Mouse (Mus musculus) neutrophil, adult 5-6 weeks (primary cell): ENCODE measurements at regions not wholly inside any gene's neighbourhood (a gene's known extent, or its start where the extent isn't known, plus 50 kb on each side); places are given as distances from the start of the nearest gene placed in this dataset.
"Not testable (repeated sequence)": the region's sequence is repeated elsewhere in the genome, so short reads cannot be mapped to it uniquely, and the experiment has no call there.

Source experiments
- ATAC-seq: fragments of 151-379, 151-347 bp; 2 replicates; pipeline ENCODE4 v1.8.0; 2017; ENCODE audit warnings: mild to moderate bottlenecking, moderate TSS enrichment; ENCODE audit not compliant: insufficient number of reproducible peaks, poor library complexity, low FRiP score, severe bottlenecking; ENCODE audit errors: extremely low read depth

DNA sequence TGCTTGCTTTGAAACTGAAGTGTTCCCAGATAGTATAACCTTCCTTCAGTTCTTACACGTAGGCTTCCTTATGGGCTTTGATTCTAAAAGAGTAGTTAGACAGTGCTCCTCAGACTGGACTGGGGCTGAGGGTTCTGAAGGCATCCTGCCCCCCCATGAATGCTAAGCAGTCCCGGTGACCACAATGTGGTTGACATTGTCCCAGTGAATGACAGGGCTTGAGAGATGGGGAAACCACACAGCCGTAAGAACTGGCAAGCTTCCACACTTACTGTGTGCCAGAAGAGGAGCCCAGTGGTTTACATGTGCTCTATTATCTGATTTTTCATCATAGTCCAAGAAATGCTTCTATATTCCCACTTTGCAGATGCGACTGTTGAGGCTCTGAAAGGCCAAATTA lies 101.8 kb downstream of the Gm5426 start:
- ATAC-seq, result peak; percentile 20; the same call in 1 of the 2 replicates

DNA sequence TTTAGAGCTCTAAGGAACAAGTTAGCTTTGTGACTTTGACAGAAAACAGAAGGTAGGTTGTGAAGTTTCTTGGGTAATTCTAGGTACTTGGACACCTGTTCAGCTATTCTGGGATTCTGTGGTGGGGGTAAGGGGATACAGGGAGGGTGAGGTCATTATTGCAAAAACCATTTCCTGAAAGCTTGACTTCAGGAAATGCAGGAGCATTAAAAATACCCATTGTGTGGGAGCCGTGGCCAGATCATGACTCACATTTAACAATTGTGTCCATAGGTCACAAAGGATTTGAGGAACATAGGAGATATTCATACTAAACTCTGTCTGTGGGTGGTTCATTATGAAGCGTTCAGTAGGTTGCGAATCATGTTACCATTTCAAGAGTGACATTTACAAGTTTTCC lies 102.4 kb downstream of the Gm5426 start:
- ATAC-seq, result no peak

DNA sequence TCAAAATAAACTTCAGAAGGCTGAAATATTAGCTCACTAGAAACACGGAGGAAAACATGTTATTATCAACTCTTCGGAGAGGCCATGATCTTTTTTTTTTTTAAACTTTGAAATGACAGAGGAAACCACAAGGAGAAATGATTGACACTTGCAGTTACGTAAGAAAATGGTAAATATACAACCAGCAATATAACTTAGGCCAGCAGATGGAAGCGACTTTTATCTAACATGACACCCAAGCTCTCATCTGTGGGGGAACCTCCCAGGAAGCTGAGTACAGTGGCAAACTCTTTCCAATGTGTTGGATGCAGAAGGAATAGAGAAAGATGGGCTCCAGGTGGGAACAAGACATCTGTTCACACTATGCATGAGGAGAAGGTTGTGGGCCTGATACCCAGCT lies 104.2 kb downstream of the Gm5426 start:
- peak; percentile 77 for ATAC-seq

DNA sequence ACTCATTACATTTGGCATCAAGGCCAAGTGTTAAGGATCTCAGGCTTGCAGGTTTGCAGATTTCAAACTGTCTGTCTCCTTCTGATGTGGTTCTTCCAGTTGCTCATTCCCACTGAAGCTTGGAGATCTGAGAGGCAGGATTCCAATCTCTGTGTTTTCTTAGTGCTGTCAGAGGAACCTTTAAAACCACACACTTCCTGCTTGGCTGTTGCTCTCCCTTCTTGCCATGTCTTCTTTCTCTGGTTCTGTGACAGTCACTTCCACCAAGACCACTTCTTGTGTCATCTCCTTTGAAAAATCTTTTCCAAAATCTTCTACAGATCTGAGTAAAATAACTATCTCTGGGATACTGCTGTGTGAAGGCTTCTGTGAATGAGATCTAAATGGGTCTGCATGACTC lies 117.3 kb downstream of the Gm5426 start:
- ATAC-seq, result no peak

DNA sequence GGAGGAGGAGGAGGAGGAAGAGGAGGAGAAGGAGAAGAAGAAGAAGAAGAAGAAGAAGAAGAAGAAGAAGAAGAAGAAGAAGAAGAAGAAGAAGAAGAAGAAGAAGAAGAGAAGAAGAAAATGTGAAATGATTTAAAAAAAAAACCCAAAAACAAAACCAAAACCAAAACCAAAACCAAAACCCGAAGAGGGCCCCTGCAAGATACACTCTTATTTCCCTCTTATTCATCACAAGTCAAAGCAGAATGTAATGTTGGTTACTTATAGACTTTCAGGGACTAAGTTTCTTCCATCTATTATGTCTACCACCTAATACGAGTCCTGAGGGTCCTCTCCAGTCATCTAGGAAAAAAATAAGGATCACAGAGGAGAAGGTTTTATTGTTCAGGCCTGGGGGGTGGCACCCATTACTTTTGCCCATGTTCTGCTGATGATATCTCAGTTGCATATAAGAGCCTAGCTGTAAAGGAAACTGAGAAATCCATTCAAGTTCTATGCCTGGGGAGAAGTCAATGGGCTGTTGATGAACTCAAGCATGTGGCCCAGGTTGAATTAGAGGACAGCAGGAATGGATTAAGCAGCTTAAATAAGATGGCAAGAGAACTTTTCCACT lies 118.0 kb downstream of the Gm5426 start:
- ATAC-seq, result no peak

DNA sequence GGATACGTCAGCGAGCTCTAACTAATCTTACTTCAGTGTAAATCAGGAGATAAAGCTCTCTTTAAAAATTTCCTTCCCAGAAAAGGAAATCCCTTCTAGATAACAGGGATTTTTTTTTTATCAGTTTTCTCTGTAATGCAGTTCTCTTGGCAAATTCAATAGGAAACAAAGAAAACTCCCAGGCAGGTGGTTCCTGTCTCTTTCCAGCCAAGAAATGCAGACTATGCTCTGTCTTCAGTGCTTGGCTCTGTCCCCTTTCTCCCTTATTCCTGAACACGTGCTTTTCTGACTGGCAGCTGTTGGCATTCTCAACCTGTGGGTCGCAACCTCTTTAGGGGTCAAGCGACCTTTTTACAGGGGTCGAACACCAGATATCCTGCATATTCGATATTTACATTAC lies 121.5 kb downstream of the Gm5426 start:
- ATAC-seq, result no peak

DNA sequence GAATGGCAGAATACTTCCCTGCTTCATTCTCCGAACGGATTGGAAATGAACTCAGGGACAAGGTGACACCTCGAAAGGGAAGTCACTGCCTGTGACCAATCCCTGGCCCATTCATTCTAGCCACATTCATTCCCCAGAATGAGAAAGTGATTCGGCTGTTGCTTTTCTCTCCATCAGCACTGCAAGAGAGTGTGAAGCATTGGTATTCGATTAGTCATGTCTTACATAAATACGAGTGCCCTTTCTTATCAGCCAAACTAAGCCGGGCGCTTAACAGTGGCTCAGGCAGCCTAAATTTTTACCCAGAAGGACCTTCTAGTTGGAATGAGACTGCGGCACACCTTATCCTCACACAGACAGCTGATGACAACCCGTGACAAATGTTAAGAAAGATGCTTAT lies 122.8 kb downstream of the Gm5426 start:
- ATAC-seq, result no peak

DNA sequence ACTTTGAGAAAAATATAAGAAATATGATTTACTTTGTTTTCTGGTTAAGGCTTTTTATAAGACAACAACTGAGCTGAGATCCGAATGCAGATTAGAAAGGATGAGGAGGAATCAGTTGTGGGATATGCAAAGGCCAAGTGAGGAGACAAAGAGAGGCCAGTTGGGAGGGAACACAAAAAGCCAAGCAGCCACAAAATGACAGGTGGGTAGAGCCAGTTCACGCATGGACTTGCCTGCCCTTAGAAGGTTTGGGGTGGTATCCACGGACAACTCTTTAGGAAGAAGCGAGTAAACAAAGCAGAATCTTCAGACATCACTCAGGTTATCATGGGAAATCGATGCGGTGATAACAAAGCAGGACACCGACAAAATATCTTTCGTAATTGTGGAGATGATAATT lies 123.2 kb downstream of the Gm5426 start:
- no peak for ATAC-seq

DNA sequence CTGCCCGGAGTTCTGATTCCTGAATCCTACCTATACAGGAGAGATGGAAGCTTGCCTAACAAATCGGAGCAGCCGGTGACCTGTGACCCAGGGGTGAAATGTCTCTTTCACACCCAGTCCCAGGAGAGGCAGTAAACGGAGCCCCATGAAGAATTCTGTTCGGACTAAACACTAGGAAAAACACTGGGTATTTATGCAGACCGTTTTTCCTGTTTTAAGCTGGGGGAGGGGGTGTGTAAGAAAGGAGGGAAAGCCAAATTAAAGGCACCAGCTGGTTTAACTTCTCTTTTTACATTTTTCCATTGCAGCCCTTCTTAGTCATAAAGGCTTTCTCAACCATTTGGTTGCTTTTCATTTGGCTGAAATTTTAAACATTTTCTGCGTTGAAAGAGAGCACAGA lies 127.1 kb downstream of the Gm5426 start:
- ATAC-seq, result no peak

DNA sequence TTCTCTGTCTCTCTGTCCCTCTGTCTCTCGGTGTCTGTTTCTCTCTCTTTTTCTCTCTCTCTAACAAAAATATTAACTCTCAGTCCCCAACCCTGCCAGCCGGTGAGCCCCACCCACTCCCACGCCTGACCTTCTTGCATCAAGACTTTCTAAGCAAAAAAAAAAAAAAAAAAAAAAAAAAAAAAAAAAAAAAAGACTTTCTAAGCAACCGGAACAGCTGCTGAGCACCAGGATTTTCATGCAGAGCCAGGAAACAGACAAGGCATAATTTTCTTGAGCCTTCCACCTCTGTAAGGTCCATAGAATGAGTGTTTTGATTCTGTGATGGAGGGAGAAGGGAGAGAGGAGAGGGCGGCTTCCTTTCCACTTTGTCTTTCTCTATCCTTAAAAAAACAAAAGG lies 128.0 kb downstream of the Gm5426 start:
- no peak; the same call in 1 of the 2 replicates for ATAC-seq

DNA sequence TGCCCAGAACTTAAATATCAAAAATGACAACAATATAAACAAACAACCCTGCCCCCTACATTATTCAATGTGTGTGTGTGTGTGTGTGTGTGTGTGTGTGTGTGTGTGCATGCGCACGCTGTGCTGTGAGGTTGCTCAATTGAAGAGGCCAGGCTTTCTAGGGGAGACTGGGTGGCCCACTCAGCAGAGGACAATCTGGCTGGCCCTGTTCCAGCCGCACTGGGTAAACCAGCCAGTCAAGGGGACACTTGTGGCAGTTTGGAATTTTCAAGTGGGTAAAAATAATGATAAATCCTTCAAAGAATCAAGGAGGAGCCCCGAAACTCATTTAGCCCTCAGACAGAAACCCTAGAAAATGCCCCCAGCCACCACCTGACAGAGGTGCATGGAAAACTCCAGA lies 128.5 kb downstream of the Gm5426 start:
- ATAC-seq, result no peak

DNA sequence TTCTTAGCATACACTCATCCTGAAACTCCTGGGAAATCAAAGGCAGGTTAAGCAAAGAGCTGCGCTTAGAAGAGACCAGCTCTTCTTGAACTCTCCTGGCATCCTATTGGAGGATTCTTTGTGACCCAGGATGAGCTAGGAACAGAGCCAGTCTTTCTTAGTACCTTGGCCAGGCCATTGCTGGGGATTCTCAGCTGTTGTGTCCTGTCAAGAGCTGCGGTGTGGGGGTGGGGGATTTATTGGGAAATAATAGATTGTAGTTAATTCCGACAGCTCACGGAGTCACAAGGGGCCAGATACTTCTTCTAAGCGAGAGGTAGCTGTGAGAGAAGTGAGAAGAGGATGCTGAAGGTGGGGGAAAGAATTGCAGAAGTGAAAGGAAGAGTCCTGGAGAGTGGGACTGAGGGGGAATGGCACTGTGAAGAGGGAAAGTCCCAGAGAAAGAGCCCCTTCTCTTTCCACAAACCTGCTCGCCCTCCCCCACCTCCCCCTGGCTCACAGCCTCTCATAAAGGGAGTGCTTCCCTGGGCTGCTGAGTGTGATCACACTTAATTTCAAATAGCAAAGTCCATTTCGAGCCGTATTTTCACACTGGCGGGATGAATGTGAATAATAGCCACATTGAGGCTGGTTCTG lies 129.8 kb downstream of the Gm5426 start:
- no peak for ATAC-seq

DNA sequence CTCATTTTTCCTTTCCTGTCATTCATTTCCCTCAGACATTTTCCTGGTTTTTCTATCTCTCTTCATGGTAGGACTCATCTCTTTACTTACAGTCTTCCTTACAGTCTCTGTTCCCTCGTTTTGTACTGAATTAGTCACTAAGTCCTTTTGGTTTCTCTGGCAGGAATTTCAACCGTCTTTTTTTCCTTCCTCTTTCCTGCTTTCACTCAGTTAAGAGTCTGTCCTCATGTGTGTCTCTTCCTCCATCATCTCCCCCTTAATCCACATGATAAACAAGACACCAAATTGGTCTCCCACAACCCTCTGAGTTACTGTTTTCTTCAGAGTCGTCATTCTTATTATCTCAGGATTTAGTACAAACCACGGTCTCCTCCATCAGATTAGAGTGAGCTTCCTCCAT lies 131.2 kb downstream of the Gm5426 start:
- no peak for ATAC-seq

DNA sequence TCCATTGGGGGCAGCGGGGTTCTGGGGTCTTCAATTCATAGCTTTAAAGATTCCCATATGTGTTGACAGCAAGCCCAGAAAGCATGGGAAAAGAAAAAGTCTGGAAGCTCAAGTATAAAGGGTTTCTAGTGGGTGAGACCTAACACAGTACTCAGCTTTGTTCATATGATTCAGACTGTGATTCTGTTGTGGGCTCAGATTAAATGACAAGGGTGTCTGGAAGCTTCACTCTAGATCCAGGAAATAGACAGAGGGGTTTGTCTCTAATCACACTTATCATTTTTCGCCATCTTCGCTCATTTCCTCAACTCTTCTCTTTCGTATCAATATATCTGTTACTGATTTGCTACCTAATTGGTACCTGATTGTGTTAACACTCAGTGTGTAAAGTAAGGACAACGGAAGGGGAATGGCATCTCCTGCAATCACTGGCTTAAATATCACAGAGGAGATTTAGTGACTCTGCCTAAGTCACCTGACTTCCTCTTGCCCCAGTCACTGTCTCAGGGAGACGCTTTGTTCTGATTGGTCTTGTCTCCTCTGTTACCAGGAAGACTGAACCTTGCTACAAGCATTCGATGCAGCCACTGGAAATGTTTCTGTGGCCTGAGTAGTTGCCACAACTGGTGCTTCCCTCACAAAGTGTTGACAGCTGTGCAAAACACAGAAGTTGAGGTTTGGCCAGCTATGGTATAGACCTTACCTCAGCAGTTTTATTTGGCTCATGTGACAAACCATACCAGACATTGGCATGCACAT lies 137.4 kb downstream of the Gm5426 start:
- ATAC-seq, result peak; percentile 100

DNA sequence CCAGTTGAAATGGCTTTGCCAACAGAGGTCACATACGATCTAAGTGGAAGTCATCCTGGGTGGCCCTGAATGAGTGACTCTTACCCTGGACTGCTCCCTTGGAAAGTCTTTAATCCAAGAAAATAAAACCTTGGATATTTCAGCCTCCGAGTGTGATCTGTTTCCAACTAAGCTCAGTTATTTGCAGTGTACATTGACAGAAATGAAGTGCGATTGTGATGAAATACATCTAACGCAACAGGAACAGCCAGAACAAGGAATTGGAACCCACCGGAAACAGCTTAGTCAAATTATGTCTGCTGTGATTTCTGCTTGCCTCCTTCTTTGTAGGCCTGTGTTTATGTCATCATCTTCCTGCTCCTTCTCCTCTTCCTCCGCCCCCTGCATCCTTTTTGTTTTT lies 143.7 kb downstream of the Gm5426 start:
- ATAC-seq, result no peak

DNA sequence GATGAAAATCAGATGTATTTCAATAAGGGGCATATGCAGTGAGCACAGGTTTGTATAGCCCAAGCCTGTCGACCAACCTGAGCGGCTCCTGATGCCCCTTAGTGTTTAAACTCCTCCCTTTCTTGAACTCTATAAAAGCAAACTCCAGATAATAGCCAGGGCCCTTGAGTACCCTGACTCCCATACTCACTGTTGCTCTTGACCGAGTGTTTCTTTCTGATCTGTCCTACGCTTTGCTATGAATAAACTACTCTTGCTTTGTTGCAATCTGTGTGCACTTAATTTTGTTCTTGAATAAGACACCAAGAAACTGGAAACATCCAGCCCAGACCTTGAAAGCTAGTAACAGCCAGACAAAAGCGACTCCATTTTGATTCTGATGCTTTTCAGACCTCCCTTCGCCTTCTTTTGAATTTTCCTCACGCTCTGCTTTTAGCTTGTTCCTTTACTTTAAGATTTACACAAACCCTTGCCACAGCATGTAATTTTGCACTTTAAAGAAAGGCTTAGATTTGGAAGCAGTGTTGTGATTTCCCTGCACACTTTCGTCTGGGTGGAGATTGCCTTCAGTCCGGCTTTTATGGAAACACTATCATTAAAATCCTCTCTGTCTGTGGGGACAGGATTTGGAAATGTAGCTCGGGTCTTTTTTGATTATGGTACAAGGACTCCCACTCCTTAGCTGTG lies 149.1 kb downstream of the Gm5426 start:
- ATAC-seq, result no peak

DNA sequence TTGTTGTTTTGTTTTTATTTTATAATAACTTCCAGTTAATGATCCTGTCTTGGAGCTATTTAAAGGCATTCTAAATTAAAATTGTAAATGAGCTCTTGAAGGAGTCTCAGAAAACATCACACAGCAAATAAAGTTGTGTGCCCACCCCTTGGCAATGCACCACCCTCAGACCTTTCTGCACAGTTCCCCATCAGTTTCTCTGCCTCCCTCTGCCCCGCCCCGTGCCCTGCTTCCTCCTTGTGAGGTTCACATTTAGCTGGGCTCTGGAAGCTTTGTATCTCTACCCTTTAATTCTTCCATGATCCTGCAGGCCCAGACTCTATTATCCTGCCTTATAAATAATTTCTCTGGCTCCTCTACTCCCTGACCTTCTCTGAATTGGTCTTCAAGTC lies 149.7 kb downstream of the Gm5426 start:
- peak; percentile 70; the same call in 1 of the 2 replicates for ATAC-seq

DNA sequence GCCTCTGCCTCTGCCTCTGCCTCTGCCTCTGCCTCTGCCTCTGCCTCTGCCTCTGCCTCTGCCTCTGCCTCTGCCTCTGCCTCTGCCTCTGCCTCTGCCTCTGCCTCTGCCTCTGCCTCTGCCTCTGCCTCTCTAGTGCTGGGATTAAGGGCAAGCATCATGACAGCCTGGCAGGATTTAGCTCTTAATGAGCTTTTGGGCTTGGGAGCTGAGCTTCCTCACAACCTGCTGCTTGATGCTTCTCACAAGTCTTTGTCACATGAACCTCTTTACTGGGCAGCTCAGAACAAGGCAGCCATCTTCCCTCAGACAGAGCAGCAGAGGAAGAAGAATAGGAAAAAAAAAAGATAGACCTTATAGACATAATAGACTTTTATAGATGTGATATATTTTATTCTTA lies 152.6 kb downstream of the Gm5426 start:
- ATAC-seq, result not testable (repeated sequence)

DNA sequence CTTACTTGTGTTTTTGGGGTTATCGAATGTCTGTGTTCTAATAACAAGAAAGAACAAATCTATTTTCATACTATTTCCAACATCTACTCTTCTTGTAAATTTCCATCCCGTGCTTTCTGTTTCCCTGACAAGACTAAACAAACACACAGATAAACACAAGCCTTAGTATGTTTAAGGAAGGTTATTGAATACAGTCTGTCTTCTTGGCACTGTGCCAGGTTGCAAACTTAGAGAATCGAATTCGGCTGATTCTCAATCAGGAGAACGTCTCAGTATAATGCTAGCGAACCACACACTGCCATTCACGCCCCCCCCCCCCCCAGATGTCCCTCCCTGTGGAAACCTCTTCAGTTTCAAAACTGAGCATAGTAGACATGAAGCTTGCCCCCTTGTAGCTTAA lies 157.2 kb downstream of the Gm5426 start:
- ATAC-seq, result no peak

DNA sequence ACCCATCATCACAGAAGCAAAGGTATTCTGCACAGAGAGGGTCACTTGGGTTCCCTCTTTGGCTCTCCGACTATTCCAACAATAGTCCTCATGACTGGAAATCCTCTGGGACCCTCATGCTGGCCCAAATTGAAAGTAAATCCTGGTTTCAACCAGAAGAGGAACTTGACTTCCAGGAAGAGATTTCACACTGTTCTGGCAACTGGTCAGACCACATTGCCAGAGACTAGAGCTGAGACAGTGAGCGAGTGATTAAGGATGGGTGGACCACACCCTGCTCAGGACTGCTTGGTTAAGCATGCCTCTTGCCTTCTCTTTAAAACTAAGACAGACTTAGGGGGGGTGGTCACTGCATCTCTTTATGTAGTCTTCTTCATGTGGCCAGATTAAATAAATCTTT lies 158.3 kb downstream of the Gm5426 start:
- no peak for ATAC-seq
